Mouse (Mus musculus): ENCODE measurements at regions not wholly inside any gene's neighbourhood (a gene's known extent, or its start where the extent isn't known, plus 50 kb on each side); places are given as distances from the start of the nearest gene placed in this dataset.

DNA sequence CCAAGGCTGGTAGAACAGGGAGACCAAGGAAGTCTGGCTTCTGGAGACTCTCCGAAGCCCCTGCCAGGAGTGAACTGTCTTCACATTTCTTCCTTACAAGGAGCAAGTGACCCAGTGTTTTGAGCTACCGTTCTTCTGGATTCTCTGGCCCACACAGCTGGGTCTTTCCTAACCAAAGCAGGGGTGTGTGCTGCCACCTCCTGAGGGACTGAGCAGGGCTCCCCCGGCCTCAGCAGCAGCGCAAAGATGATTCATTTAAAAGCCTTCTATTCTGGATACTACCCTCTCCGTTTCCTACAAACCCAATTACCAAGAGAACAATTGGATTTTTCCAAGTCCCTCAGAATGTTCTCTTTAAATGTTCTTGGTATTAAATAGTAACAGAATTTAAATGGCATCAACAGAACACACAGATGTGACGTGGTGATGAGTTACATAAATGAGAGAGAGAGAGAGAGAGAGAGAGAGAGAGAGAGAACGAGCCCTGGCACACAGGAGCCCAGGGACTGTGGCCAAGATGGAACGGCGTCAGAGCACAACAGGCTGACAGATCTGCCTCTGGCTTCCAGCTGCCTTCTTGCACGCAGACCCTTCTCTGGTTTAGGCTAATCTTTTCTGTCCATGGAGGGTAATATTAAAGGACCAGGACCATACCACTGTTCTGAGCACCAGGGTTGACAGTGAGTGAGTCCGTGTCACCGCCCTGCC, 191.6 kb downstream of the Agtpbp1 start:
- DNase-seq = no peak

DNA sequence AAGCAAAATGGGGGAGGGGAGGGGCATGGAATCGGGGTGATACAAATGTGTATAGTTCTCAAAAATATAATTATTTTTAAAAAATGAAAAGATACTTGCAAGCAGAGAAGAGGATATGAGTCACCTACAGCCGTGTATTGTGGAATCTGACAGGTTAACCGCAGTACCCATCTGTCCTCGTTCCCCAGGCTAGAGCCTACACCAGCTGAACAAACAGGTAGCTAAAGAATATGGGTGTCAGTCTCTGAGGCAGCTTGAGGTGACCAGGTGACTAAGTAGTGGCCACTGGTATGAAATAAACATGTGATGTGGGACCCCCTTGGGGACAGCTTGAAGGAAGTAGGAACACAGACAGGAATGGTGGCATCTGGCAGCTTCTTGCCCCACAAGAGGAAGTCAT, 192.2 kb downstream of the Agtpbp1 start:
- no peak for DNase-seq

- DNase-seq = no peak
These were observed 197.3 kb downstream of the Agtpbp1 start for GRCm38 (mm10) chr13:59387627-59388325.

DNA sequence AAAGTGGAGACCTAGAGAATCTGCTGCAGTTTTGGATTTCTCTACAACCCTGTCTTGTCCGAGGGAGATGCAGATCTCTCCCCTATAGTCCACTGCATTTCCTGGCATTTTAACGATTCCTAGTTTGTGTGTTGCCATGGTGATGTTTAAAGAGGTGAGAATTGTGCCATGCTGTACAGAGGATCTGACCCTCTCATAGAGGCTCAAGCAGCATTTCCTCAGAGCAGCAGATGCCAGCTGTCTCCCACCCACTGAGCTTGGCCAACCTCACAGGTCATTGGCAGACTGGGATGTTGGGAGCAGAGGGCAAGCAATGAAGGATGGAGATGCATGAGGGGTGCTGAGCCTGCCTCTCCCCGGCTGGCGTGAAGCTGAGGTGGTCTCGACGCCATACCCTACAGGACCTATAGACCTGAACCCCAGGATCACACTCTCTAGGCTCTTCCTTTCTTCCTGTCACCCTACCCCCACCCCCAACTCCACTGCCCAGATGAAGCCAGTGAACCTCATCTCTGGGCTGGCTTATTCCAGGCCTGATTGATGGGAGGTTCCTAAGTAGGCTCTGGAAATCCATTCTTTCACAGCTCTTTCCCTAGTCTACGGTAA, 198.0 kb downstream of the Agtpbp1 start:
- no peak for DNase-seq

DNA sequence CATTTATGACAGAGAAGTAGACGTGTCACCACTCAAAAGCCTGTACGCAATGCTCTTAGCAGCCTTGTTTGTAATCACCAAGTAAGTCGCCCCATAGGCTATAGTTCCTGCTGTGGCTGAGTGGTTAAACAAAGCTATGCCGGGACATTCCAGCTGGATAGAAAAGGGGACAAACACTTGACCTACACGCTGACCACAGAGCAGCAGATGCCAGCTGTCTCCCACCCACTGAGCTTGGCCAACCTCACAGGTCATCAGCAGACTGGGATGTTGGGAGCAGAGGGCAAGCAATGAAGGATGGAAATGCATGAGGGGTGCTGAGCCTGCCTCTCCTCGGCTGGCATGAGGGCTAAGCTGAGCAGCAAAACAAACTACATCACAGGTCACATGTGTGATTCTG, 199.2 kb downstream of the Agtpbp1 start:
- no peak for DNase-seq

DNA sequence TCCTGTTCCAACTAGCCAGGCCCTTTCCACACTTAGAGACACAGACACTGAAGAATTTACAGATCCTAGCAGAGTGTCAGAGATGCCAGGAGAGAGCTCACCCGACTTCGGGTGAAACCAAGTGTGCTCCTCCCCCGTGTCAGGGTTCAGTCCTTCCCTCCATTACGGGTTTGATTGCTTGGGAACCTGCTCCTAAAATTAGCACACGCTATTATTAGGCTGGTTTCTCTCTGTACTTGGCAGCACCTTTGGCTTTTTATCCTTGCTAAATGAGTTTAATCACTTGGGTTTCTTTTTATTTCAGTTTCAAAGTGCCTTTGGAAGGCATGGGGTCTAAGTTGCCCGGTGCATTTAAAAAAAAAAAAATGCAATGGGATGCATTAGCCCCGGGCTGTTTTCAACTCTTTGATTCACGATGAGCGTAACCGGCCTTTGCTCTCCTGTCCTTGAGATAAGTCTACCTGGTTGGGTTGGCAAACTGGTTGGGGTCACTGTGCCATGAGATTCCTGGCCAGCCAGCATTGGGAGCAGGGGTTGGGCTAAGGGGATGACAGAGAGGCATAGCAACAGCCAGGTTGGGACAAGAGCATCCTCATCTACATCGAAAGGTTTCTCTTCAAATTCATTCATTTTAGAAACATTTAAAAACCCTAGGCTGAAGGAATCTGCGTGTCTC, 214.7 kb downstream of the Agtpbp1 start:
- DNase-seq = no peak

DNA sequence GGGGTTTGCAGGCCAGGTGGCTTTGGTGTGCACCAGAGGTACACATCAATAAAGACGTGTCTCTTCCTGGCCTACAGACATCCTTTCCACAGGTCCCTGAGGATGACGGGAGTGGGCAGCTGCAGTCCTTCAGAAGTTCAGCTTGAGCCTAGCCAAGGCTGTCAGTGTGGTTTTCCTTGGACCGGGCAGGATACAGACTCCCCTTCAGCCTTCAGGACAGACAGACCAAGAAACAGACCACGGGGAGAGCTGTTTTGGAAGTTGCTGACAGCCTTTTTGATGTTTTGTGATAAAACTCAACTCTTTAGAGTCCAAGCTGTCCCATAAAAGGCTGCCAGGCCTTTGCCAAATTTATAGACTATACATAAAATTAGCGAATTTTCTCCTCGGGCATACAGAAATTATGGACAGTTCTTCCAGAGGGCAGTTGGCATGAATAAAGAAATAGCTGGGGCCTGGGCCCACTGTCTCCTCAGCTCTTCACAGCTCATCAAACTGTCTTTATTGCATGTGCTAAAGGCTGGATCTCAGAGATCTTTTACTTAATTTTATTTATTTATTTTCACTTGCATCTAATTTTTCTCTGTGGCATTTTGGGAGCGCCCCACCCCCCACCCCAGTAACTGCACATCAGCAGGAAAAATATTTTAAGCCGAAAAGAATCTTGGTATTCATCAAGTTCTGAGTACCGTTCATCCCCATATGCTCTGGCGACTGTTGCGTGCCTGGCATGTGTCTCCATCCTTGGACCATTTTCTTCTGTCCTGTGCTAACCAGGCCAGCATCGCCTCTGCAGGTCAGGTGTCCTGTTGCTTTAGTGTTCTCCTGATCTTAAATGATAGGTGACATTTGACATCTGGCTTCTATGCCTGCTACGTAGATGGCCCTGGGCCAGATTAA, 216.2 kb downstream of the Agtpbp1 start:
- DNase-seq = no peak

- DNase-seq = peak; percentile 27 to 30
These were observed 219.6 kb downstream of the Agtpbp1 start for GRCm38 (mm10) chr13:59365460-59365859.

GRCm38 (mm10) chr13:59363428-59363827, 221.6 kb downstream of the Agtpbp1 start:
- DNase-seq = no peak

DNA sequence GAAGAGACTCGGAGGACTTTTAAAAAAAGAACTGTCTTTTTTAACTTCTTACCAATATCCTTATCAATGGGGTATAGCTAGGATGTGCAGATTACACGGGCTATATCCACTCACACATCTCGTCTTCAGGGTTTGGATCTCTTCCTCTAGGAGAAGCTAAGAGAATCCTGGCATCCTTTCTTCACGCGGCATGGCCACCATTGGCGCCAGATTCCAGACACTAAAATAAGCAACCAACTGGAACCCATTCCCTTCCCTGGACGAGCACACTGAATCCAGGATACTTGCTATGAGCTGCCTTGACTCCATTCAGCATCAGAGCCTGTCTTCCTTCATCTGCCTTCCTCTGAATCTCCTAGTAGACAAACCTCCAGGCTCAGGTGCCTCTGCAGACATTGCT, 223.7 kb downstream of the Agtpbp1 start:
- no peak for DNase-seq

DNA sequence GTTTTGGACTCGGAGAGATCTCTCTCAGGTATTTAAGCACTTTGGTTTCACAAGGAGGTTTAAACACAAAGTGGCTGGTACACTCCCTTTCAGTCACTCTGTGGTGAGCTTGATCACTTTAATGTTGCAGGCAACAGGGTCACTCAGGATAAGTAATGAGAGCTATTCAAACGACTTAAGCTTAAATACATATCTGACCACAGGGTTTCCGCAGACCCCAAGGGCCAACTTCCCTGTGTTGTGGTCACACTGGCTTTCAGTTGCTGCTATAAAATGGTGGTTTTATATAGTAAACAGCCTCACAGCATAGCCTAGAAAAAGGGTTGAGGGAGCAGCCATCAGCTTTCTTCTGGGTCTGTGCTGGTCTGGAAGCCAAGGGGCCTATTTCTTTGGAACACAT, 225.0 kb downstream of the Agtpbp1 start:
- DNase-seq = no peak

DNA sequence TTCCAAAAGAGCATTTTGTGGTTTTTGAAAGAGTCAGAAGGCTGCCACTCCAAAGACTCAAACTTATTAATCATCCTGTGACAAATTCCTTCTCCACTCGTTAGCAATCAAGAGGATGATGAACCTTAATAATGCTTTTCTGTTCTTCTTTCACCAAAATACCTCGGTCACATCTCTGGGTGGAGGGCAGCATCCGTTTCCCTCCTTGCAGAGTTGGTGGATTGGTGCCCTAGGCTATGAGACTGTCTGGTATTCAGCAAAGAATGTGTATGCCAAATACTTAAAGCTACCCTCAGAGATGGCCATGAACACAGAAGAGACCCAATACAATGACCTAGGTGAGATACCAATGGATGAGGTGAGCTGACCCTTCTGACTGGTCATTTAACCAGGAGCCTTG, 226.6 kb downstream of the Agtpbp1 start:
- no peak for DNase-seq

- DNase-seq = no peak
These were observed 233.6 kb downstream of the Agtpbp1 start for GRCm38 (mm10) chr13:59351461-59351860.

DNA sequence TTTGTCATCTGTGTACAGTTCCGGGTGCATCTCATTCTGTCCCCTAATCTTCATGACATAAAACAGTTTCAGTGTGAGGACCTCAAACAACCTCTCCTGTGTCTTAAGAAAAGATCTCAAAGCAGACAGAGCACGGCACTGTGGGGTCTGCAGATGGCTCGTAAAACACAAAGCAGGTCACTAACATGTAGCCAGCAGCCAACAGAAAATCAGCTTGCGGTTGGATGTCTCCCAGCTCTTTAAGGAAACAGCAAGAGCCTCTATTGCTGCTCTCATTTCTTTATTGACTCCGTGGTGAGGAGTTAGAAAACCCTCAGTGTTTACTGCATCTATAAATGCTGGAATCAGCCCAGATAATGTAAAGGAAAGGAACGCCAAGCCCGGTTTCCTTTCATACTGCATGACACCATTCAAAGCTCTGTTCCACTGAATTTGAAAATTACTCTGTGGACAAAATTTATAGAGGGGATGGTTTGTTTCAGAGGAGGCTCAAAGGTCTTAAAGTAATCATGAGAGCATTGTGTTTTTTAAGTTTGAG, 234.3 kb downstream of the Agtpbp1 start:
- DNase-seq = no peak

DNA sequence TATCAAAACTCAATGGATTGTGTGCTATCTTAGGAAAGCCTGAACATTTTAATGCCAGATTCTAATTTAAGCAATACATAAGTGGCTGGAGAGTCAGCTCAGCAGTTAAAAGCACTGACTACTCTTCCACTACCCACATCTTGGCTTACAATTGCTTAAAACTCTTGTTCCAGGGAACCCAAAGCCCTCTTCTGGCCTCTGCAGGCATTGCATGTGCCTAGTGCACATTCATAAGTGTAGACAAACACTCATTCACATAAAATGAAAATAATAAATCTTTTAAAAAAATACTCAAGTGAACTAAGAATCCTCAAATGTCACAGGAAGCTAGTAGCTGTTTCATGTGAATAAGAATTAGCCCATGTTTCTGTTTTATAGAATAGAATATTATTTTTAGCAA, 236.5 kb downstream of the Agtpbp1 start:
- no peak for DNase-seq

- DNase-seq = no peak
These were observed 243.2 kb downstream of the Agtpbp1 start for GRCm38 (mm10) chr13:59341871-59342270.

DNA sequence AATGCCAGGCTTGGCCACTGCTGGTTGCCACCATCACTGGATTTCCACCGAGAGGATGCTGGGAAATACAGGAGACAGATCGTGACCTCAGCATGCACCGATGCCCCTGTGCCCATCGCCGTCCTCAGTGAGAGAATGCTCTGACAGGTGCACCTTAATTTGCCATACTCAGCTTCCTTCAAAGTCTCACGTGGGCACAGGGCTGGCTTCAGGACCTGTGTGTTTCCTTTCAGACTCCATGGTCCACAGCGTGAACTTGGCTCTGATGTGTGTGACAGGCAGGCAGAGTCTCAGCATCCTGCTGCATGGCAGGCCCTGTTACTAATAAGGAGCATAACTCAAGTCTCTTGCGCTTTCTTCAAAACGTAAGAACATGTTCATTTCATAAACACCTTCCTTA, 246.6 kb downstream of the Agtpbp1 start:
- DNase-seq = no peak

GRCm38 (mm10) chr13:59323933-59324332, 261.1 kb downstream of the Agtpbp1 start:
- DNase-seq = no peak

DNA sequence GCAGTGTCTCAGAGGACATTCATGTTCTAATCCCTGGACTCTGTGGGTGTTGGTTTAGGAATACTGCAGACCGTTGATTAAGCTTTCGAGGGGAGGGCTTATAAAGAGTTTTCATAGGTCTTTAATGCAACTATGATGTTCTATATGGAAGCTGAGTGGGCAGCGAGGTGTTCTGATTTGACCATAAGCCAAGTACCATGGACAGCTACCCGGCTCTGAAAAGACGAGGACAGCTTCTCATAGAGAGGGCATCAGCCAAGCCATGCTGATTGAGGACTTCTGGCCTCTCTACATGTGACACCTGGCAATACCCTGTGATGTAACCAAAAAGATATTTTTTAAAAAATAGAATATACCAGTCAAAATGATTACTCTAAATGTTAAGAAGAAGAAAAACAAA, 261.6 kb downstream of the Agtpbp1 start:
- DNase-seq = no peak

GRCm38 (mm10) chr13:59320261-59320660, 264.8 kb downstream of the Agtpbp1 start:
- DNase-seq = no peak

DNA sequence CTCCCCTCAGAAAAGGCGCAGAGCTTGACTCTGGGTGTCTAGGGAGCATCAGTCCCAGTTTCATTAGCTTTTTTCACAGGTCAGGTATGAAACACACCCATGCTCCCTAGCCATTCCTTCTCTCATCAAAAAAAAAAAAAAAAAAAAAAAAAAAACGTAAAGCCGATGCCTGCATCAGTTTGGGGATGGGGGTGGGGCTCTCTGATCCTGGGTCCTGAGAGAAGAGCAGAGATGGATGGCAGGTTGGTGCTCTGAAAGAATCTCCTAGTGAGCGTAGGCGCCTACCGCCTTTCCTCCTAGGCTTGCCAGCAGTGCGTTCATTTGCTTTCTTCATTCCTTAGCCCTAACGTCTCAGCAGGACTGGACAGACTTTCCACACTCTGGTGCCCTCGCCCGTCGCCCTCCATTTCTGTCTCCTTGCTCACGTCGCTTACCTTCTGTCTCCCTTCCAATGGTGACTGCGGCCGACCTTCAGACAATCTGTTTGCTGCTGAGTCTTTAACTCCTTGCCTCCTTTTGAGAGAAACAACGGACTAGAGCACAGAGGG, 267.5 kb downstream of the Agtpbp1 start:
- DNase-seq = no peak

DNA sequence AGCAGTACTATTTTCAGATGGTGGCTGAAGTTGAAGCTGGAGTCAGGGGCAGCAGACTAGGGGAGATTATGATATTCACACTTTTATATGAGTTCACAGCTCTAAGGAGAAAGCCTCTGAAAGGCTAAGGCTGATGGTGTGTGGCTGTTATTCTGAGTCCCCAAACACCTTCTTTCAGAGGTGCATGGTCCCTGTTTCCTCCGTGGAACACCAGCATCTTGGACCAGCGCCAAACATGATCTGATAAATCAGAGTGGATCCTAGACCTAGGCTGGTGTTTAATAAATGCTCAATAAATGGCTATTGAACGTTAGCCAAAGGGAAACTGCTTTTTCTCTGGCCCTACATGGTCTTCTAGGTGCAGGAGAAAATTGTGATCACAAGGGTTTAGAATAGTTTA, 269.2 kb downstream of the Agtpbp1 start:
- DNase-seq = no peak

Measured in thymus, postnatal 36 days (tissue).